Mouse (Mus musculus) forebrain, embryonic 13.5 days (tissue): Measurements from ENCODE around the gene Msrb2. TPM values are rescaled to one million over a fixed set of nuclear protein-coding genes. Genes with fewer than 3 reads are reported as not detected.

ENCODE experiments used
- ATAC-seq: fragments of 200-750 bp; cut with Nextera tagmentation; 2 replicates; pipeline ENCODE4 v1.8.0; 2017
- H3K27ac ChIP-seq: fragments of 300-500 bp; sonication (generic); 2 replicates; pipeline ENCODE4 v1.5.1; 2015; ENCODE audit warnings: inconsistent platforms, mild to moderate bottlenecking, moderate library complexity
- H3K27me3 ChIP-seq: fragments of 300-500 bp; sonication (generic); 2 replicates; pipeline ENCODE4 v1.6.1; 2015; ENCODE audit warnings: mild to moderate bottlenecking, inconsistent platforms
- H3K36me3 ChIP-seq: fragments of 300-500 bp; sonication (generic); 2 replicates; pipeline ENCODE4 v1.6.1; 2015; ENCODE audit warnings: mild to moderate bottlenecking, inconsistent platforms; ENCODE audit not compliant: poor library complexity, severe bottlenecking
- H3K4me1 ChIP-seq: fragments of 300-500 bp; sonication (generic); 2 replicates; pipeline ENCODE4 v1.6.1; 2015; ENCODE audit warnings: inconsistent platforms
- H3K4me2 ChIP-seq: fragments of 300-500 bp; sonication (generic); 2 replicates; pipeline ENCODE4 v1.6.1; 2015; ENCODE audit warnings: inconsistent platforms, mild to moderate bottlenecking, moderate library complexity
- H3K4me3 ChIP-seq: fragments of 300-500 bp; sonication (generic); 2 replicates; pipeline ENCODE4 v1.5.1; 2015; ENCODE audit warnings: mild to moderate bottlenecking, inconsistent platforms
- H3K9ac ChIP-seq: fragments of 300-500 bp; sonication (generic); 2 replicates; pipeline ENCODE4 v1.6.1; 2015; ENCODE audit warnings: mild to moderate bottlenecking, inconsistent platforms
- H3K9me3 ChIP-seq: fragments of 300-500 bp; sonication (generic); replicated peaks from 2 replicates; pipeline ENCODE4 v1.6.1; 2016; ENCODE audit warnings: inconsistent platforms
- WGBS: fragments of 180-500 bp; shearing (Covaris S2); methylation state at CpG from one replicate; pipeline ENCODE4 v1.1.7; 2015; 5-methylcytosine and 5-hydroxymethylcytosine counted together
- polyA plus RNA-seq: library from polyadenylated mRNA; unstranded; fragments of >200 nt; fragmentation: Nextera tagmentation; extraction: Ambion mirVana; gene quantifications from 2 replicates; pipeline ENCODE4 v1.2.1, GENCODE M21; 2015

Gene Msrb2
- polyA plus RNA-seq, 1 experiment from 2014 or later: 9.8 TPM

GRCm38 (mm10) chr2:19392793-19393192 lies 21.6 kb downstream of the Msrb2 start:
- H3K4me3 ChIP-seq: no peak overlapping the region
- no peaks in the 10 kb centered on the region for H3K27me3 ChIP-seq
- no peak overlapping the region for H3K4me2 ChIP-seq
- no peak for ATAC-seq
- H3K36me3 ChIP-seq: no peaks in the 10 kb centered on the region
- H3K9me3 ChIP-seq: no peaks in the 10 kb centered on the region
- H3K27ac ChIP-seq: no peak overlapping the region
- 29% methylated on average over 2 of the region's 2 CpGs for WGBS
- H3K9ac ChIP-seq: no peak overlapping the region
- no peaks in the 10 kb centered on the region; the same call in 1 of the 2 replicates for H3K4me1 ChIP-seq

DNA sequence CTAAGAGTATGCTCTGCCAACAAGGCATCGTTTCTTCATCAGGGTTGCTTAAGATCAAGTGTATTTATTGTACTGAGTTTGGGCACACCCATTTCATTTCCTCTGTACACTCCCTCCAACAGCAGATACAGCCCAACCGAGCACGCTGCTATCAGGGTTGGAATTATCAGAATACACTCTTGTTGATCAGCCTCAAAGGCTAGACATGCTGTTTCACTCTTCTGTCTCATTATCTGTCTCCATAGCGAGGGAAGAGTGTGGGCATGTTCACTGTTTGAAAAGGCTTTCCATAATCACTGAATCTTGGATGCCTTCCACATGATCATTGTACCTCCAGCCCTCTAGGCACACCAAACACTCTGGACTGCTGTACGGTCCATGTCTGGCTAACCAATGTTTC lies 34.2 kb downstream of the Msrb2 start:
- Histone ChIP-seq H3K9me3 (no peaks in the 10 kb centered on the region), H3K27ac (no peak overlapping the region), H3K4me3 (no peak overlapping the region), H3K36me3 (no peaks in the 10 kb centered on the region), H3K4me1 (no peaks in the 10 kb centered on the region), H3K9ac (no peak overlapping the region), H3K4me2 (no peak overlapping the region), H3K27me3 (no peaks in the 10 kb centered on the region)
- 74% methylated on average over 5 of the region's 5 CpGs for WGBS
- no peak for ATAC-seq

GRCm38 (mm10) chr2:19406531-19406930 lies 35.3 kb downstream of the Msrb2 start:
- Histone ChIP-seq H3K4me2 (no peak overlapping the region), H3K9ac (no peak overlapping the region), H3K9me3 (no peaks in the 10 kb centered on the region), H3K36me3 (no peaks in the 10 kb centered on the region), H3K27me3 (no peaks in the 10 kb centered on the region), H3K4me1 (no peaks in the 10 kb centered on the region), H3K27ac (no peak overlapping the region), H3K4me3 (no peak overlapping the region)
- WGBS: 71% methylated on average over 3 of the region's 3 CpGs
- ATAC-seq: no peak

- Histone ChIP-seq H3K9ac (no peak overlapping the region), H3K4me3 (peak overlapping the region; percentile 27), H3K4me1 (no peaks in the 10 kb centered on the region), H3K4me2 (peak overlapping the region; percentile 56), H3K27me3 (peaks cover 12% of the 10 kb centered on the region; the same call in 1 of the 2 replicates), H3K27ac (no peak overlapping the region), H3K9me3 (no peaks in the 10 kb centered on the region), H3K36me3 (no peaks in the 10 kb centered on the region)
- peak; percentile 76 for ATAC-seq
- WGBS: 20% methylated on average over 19 of the region's 19 CpGs
Measured at GRCm38 (mm10) chr2:19414222-19414965, 43.2 kb downstream of the Msrb2 start.

- Histone ChIP-seq H3K9me3 (no peaks in the 10 kb centered on the region), H3K9ac (no peak overlapping the region), H3K27me3 (peaks cover 12% of the 10 kb centered on the region; the same call in 1 of the 2 replicates), H3K4me1 (no peaks in the 10 kb centered on the region), H3K4me2 (peak overlapping the region; percentile 56), H3K4me3 (peak overlapping the region; percentile 27), H3K27ac (no peak overlapping the region), H3K36me3 (no peaks in the 10 kb centered on the region)
- 1% methylated on average over 6 of the region's 6 CpGs for WGBS
- peak; percentile 76 for ATAC-seq
Measured at GRCm38 (mm10) chr2:19415063-19415521, 43.9 kb downstream of the Msrb2 start.

- H3K4me2 ChIP-seq: no peak overlapping the region
- no peak for ATAC-seq
- 71% methylated on average over 6 of the region's 6 CpGs for WGBS
- H3K27me3 ChIP-seq: peaks cover 12% of the 10 kb centered on the region; the same call in 1 of the 2 replicates
- no peak overlapping the region for H3K27ac ChIP-seq
- no peak overlapping the region for H3K9ac ChIP-seq
- no peaks in the 10 kb centered on the region for H3K36me3 ChIP-seq
- no peaks in the 10 kb centered on the region for H3K4me1 ChIP-seq
- H3K9me3 ChIP-seq: no peaks in the 10 kb centered on the region
- H3K4me3 ChIP-seq: no peak overlapping the region
Measured at GRCm38 (mm10) chr2:19416066-19416465, 44.8 kb downstream of the Msrb2 start.

GRCm38 (mm10) chr2:19419686-19420345 lies 48.6 kb downstream of the Msrb2 start:
- 0 out of 2 replicates have a peak, but pooled peaks have one; percentile 17 for ATAC-seq
- Histone ChIP-seq H3K27ac (no peak overlapping the region), H3K4me2 (no peak overlapping the region), H3K4me1 (no peaks in the 10 kb centered on the region), H3K9me3 (no peaks in the 10 kb centered on the region), H3K4me3 (no peak overlapping the region), H3K9ac (no peak overlapping the region), H3K36me3 (no peaks in the 10 kb centered on the region), H3K27me3 (peaks cover 36% of the 10 kb centered on the region)
- 84% methylated on average over 1 of the region's 1 CpGs for WGBS

DNA sequence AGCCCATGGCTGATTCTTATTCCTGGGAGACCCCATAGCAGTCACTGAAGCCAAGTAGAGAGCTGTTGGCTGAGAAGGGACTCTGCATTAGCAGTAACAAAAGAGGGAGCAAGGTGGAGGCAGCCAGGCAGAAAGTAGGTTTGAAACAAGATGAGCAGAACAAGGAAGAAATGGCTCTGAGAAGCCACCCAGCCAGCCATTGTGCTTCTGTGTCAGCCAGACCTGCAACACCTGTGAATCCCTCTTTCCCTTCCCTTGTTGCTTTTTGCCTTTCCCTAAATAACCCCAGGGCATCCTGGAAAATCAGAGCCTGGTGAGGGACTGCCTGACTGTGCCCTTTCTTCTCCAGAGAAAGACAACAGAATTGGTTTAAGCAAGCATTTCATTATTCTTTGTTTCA lies 51.0 kb downstream of the Msrb2 start:
- peaks cover 44% of the 10 kb centered on the region for H3K27me3 ChIP-seq

DNA sequence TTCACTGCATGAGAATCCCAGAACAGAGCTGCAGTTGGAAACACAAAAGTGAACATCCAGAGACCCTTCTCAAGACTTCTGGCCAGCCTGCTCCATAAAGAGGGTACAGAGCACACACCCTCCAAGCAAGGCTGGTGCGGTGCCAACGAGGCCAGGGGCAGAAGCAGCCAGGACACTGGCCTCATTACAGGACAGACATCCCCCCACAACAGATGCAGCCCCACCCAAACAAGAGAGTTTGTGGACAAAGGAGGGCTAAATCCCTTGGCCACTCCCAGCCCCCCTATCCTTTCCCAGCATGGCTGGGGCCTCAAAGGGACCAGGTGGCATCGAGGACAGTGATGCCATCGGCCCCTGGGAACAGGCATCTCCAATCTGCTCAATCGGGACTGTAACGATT lies 51.8 kb downstream of the Msrb2 start:
- H3K4me1 ChIP-seq: no peaks in the 10 kb centered on the region
- H3K36me3 ChIP-seq: no peaks in the 10 kb centered on the region
- H3K4me3 ChIP-seq: no peak overlapping the region
- 59% methylated on average over 6 of the region's 6 CpGs for whole genome bisulfite sequencing
- no peak overlapping the region for H3K9ac ChIP-seq
- H3K4me2 ChIP-seq: no peak overlapping the region
- no peak for ATAC-seq
- no peaks in the 10 kb centered on the region for H3K9me3 ChIP-seq
- H3K27me3 ChIP-seq: peaks cover 50% of the 10 kb centered on the region
- no peak overlapping the region for H3K27ac ChIP-seq

More for the DNA sequence above, 51.0 kb downstream of the Msrb2 start:
- no peak overlapping the region for H3K4me3 ChIP-seq
- H3K4me2 ChIP-seq: no peak overlapping the region
- H3K27ac ChIP-seq: no peak overlapping the region
- no peaks in the 10 kb centered on the region for H3K4me1 ChIP-seq
- no peak overlapping the region for H3K9ac ChIP-seq
- no peak for ATAC-seq
- no peaks in the 10 kb centered on the region for H3K36me3 ChIP-seq
- no peaks in the 10 kb centered on the region for H3K9me3 ChIP-seq

- H3K4me1 ChIP-seq: peaks cover 23% of the 10 kb centered on the region
- no peaks in the 10 kb centered on the region for H3K36me3 ChIP-seq
- H3K27ac ChIP-seq: no peak overlapping the region
- H3K4me3 ChIP-seq: no peak overlapping the region
- H3K27me3 ChIP-seq: peaks cover 93% of the 10 kb centered on the region
- no peaks in the 10 kb centered on the region for H3K9me3 ChIP-seq
- ATAC-seq: no peak
- WGBS: 3% methylated on average over 10 of the region's 10 CpGs
- H3K4me2 ChIP-seq: no peak overlapping the region
- H3K9ac ChIP-seq: no peak overlapping the region
Measured at GRCm38 (mm10) chr2:19429031-19429430, 57.8 kb downstream of the Msrb2 start.

- Histone ChIP-seq H3K27ac (no peak overlapping the region), H3K27me3 (peaks cover 93% of the 10 kb centered on the region), H3K4me2 (peak overlapping the region; percentile 59), H3K36me3 (no peaks in the 10 kb centered on the region), H3K9ac (no peak overlapping the region), H3K4me1 (peaks cover 23% of the 10 kb centered on the region), H3K4me3 (peak overlapping the region; percentile 34), H3K9me3 (no peaks in the 10 kb centered on the region)
- 4% methylated on average over 31 of the region's 31 CpGs for WGBS
- no peak for ATAC-seq
Measured at GRCm38 (mm10) chr2:19429691-19430690, 58.8 kb downstream of the Msrb2 start.
